Mouse (Mus musculus) forebrain, embryonic 13.5 days (tissue): ENCODE data around the gene Ivns1abp. TPM values are rescaled to one million over a fixed set of nuclear protein-coding genes. Genes with fewer than 3 reads are reported as not detected.
"Not testable (repeated sequence)": the region's sequence is repeated elsewhere in the genome, so short reads cannot be mapped to it uniquely, and the experiment has no call there.

Source experiments
- ATAC-seq: fragments of 200-750 bp; cut with Nextera tagmentation; 2 replicates; pipeline ENCODE4 v1.8.0; 2017
- H3K27ac ChIP-seq: fragments of 300-500 bp; sonication (generic); 2 replicates; pipeline ENCODE4 v1.5.1; 2015; ENCODE audit warnings: inconsistent platforms, mild to moderate bottlenecking, moderate library complexity
- H3K27me3 ChIP-seq: fragments of 300-500 bp; sonication (generic); 2 replicates; pipeline ENCODE4 v1.6.1; 2015; ENCODE audit warnings: mild to moderate bottlenecking, inconsistent platforms
- H3K36me3 ChIP-seq: fragments of 300-500 bp; sonication (generic); 2 replicates; pipeline ENCODE4 v1.6.1; 2015; ENCODE audit warnings: mild to moderate bottlenecking, inconsistent platforms; ENCODE audit not compliant: poor library complexity, severe bottlenecking
- H3K4me1 ChIP-seq: fragments of 300-500 bp; sonication (generic); 2 replicates; pipeline ENCODE4 v1.6.1; 2015; ENCODE audit warnings: inconsistent platforms
- H3K4me2 ChIP-seq: fragments of 300-500 bp; sonication (generic); 2 replicates; pipeline ENCODE4 v1.6.1; 2015; ENCODE audit warnings: inconsistent platforms, mild to moderate bottlenecking, moderate library complexity
- H3K4me3 ChIP-seq: fragments of 300-500 bp; sonication (generic); 2 replicates; pipeline ENCODE4 v1.5.1; 2015; ENCODE audit warnings: mild to moderate bottlenecking, inconsistent platforms
- H3K9ac ChIP-seq: fragments of 300-500 bp; sonication (generic); 2 replicates; pipeline ENCODE4 v1.6.1; 2015; ENCODE audit warnings: mild to moderate bottlenecking, inconsistent platforms
- H3K9me3 ChIP-seq: fragments of 300-500 bp; sonication (generic); replicated peaks from 2 replicates; pipeline ENCODE4 v1.6.1; 2016; ENCODE audit warnings: inconsistent platforms
- WGBS: fragments of 180-500 bp; shearing (Covaris S2); methylation state at CpG from one replicate; pipeline ENCODE4 v1.1.7; 2015; 5-methylcytosine and 5-hydroxymethylcytosine counted together
- polyA plus RNA-seq: library from polyadenylated mRNA; unstranded; fragments of >200 nt; fragmentation: Nextera tagmentation; extraction: Ambion mirVana; gene quantifications from 2 replicates; pipeline ENCODE4 v1.2.1, GENCODE M21; 2015

Gene Ivns1abp
- 364 and 394 TPM in 2 replicates for polyA plus RNA-seq

DNA sequence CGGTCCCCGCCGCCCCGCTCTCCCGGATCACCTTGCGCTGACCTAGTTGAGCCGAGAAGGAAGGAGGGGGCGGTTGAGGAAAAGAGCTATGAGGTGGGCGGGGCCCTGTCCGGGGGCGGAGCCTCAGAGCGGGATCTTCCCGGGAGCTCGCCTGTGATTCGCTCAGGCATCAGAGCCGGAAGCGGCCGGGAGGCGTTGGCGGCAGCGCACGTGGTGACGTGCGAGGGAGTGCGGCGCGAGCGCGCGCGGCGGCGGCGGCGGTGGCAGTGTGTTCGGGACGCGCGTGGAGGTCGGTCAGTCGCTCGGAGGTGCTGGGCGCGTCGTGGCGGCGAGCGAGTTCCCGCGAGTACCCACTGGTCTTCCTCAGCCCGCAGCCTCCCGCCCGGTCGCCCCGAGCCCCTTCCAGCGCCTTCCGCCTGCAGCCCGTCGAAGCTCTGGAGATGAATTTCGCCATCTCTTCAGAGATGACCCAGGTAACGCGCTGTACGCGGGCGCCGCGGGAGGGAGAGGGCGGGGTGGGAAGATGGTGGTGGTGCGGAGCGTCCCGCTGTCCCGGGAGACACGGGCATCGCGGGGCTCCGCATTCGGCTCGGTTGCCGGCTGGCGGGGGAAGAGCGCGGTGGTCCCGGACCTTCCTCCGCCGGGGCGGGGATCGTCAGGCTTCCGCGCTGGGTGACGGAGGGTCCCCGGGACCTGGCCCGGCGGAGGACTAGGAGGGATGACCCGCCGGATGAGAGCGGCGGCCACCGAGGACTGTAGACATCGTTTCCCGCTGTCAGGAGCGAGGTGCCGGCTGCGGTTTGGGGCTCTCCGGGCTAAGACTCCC lies at the start of gene Ivns1abp:
Ivns1abp (plus strand) TSS at position 195 of the 826 bp plus-strand sequence.
- peak within 1 kb of the TSS; percentile 95 for H3K9ac ChIP-seq
- H3K4me2 ChIP-seq, result peak within 1 kb of the TSS; percentile 67
- no peaks in the 10 kb centered on the region for H3K27me3 ChIP-seq
- peaks cover 1% of the 10 kb centered on the region; the same call in 1 of the 2 replicates for H3K36me3 ChIP-seq
- peaks cover 41% of the 10 kb centered on the region for H3K4me1 ChIP-seq
- H3K4me3 ChIP-seq, result peak within 1 kb of the TSS; percentile 87
- no peaks in the 10 kb centered on the region for H3K9me3 ChIP-seq
- ATAC-seq, result peak; percentile 96
- H3K27ac ChIP-seq, result peak within 1 kb of the TSS; percentile 96
- under 1% methylated on average over 82 of the region's 104 CpGs for WGBS

DNA sequence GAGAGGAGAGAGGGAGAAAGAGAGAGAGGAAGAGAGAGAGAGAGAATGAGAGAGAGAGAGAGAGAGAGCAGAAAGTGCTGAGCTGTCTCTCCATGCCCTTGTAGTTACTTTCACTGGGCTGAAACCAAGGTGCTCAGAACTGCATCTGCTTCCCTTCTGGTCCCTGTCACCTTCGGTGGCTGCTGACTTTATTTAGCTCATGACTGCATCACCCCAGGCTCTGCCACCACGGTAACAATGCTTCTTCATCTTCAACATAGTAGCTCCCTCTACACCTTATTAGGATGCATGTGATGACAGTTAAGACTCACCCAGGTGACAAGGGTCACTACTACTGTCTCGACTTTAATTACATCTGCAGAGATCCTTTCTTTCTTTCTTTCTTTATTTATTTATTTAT lies 48.8 kb upstream of the Ivns1abp start:
- WGBS, result 73% methylated on average over 3 of the region's 3 CpGs
- no peak for ATAC-seq
- H3K4me1 ChIP-seq, result no peaks in the 10 kb centered on the region

DNA sequence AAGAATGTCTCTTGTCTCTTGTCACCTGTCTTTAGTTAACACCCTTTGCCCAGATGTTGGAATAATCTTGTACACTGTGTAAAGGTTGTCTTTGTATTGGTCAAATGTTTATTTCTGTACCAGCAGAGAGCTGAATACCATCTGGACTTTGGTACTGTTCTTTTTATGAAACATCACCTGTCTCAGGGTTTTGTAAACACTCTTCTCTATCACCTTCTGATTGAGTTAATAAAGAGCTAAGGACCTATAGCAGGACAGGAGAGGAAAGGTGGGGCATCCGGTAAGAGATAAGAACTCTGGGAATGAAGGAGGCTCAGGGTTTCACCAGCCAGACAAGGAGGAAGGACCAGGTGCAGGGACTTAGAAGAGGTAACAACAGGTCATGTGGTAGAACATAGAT lies 47.7 kb upstream of the Ivns1abp start:
- H3K9ac ChIP-seq, result no peak overlapping the region
- 100% methylated on average over 1 of the region's 1 CpGs for WGBS
- no peaks in the 10 kb centered on the region for H3K9me3 ChIP-seq
- H3K36me3 ChIP-seq, result no peaks in the 10 kb centered on the region
- H3K4me3 ChIP-seq, result no peak overlapping the region
- no peak for ATAC-seq
- H3K27ac ChIP-seq, result no peak overlapping the region
- H3K27me3 ChIP-seq, result no peaks in the 10 kb centered on the region
- H3K4me1 ChIP-seq, result no peaks in the 10 kb centered on the region
- H3K4me2 ChIP-seq, result no peak overlapping the region

More for the DNA sequence above, 48.8 kb upstream of the Ivns1abp start:
- H3K27ac ChIP-seq, result no peak overlapping the region
- H3K27me3 ChIP-seq, result no peaks in the 10 kb centered on the region
- no peak overlapping the region for H3K9ac ChIP-seq
- H3K9me3 ChIP-seq, result no peaks in the 10 kb centered on the region
- H3K36me3 ChIP-seq, result no peaks in the 10 kb centered on the region
- H3K4me3 ChIP-seq, result no peak overlapping the region
- H3K4me2 ChIP-seq, result no peak overlapping the region

DNA sequence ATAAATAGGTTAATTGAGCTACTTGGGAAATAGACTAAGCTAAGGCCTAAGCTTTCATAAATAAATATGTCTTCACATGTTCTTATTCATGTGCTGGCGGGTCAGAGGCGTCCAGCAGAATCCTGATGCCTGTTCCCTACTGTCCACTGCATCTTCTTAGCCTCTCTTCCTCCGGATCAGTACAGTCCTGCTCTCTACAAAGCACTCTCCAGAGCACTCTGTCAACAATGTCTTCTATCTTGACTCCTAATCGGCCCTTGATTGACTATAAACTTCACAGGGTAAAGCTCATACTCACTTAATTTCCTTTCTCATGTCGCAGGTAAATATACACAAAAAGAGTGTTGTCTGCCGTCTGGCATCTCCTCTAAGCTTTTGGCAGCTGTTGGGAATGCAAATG lies 47.3 kb upstream of the Ivns1abp start:
- H3K4me1 ChIP-seq, result no peaks in the 10 kb centered on the region
- H3K4me2 ChIP-seq, result no peak overlapping the region
- no peak overlapping the region for H3K4me3 ChIP-seq
- no peak overlapping the region for H3K9ac ChIP-seq
- H3K9me3 ChIP-seq, result no peaks in the 10 kb centered on the region
- H3K27ac ChIP-seq, result no peak overlapping the region
- no peaks in the 10 kb centered on the region for H3K36me3 ChIP-seq
- no peaks in the 10 kb centered on the region for H3K27me3 ChIP-seq
- 80% methylated on average over 6 of the region's 6 CpGs for WGBS
- no peak for ATAC-seq

DNA sequence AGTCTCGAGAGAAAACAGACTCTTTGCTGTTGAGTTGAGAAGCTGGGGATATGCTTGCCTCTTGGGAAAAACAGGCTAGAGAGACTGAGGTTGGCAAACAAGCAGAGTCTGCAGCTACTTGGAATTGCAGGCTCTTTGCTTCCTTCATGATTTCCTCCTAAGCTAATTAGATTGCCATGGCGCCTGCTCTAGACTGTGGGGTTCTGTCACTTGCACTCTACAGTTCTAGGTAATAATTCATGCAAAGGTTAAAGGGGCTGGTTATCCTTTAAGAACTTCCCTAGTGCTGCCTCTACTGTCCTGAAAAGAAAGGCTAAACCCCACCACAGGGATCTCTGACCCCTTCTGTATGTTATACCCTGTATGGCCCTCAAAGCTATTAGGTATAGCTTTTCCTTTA lies 46.7 kb upstream of the Ivns1abp start:
- WGBS, result 92% methylated on average over 2 of the region's 2 CpGs
- no peaks in the 10 kb centered on the region for H3K9me3 ChIP-seq
- no peak overlapping the region for H3K27ac ChIP-seq
- no peak overlapping the region for H3K4me2 ChIP-seq
- no peaks in the 10 kb centered on the region for H3K27me3 ChIP-seq
- H3K36me3 ChIP-seq, result no peaks in the 10 kb centered on the region
- H3K4me3 ChIP-seq, result no peak overlapping the region
- no peak overlapping the region for H3K9ac ChIP-seq
- no peak for ATAC-seq
- no peaks in the 10 kb centered on the region for H3K4me1 ChIP-seq

DNA sequence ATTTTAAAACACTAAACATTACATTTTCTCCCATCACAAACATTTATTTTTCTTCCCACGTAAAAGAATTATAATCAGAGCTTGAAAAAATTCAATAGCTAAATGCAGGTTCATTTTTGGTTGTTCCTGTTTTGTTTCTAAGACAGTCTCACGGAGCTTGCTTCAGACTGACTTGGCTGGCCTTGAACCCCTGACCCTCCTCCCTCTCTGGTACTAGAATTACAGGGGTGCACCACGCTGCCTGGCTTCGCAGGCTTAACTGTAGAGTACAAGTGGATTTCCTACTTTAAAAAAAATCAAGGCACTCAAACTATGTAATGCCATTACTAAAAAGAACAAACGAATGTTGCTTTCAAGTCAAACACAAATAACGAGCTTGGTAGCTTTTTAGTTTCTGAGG lies 42.8 kb upstream of the Ivns1abp start:
- Histone ChIP-seq H3K9ac (no peak overlapping the region), H3K27me3 (no peaks in the 10 kb centered on the region), H3K9me3 (no peaks in the 10 kb centered on the region), H3K4me2 (no peak overlapping the region), H3K4me1 (no peaks in the 10 kb centered on the region), H3K36me3 (no peaks in the 10 kb centered on the region), H3K27ac (no peak overlapping the region), H3K4me3 (no peak overlapping the region)
- 45% methylated on average over 6 of the region's 6 CpGs for WGBS
- no peak for ATAC-seq

DNA sequence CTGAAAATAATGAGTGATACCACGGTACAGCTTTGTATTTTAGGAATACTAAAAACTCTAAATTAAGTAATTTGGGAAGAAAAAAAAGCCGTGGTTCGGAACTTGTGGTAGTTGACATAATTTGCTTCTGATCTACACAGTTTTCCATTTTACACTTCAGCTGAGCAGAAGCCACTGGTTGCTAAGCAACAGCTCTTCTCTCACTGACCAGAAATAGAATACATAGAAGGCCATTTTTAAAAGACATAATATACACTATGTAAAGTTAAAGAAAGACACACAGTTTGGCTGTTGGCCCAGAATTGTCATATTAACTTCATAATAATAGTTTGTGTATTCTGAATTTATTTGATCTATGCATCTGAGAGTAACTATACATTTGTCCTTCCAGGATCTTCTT lies 42.4 kb upstream of the Ivns1abp start:
- WGBS, result 29% methylated on average over 3 of the region's 3 CpGs
- H3K4me1 ChIP-seq, result no peaks in the 10 kb centered on the region
- H3K4me3 ChIP-seq, result no peak overlapping the region
- H3K27ac ChIP-seq, result no peak overlapping the region
- no peaks in the 10 kb centered on the region for H3K9me3 ChIP-seq
- H3K27me3 ChIP-seq, result no peaks in the 10 kb centered on the region
- H3K9ac ChIP-seq, result no peak overlapping the region
- no peaks in the 10 kb centered on the region for H3K36me3 ChIP-seq
- ATAC-seq, result no peak
- H3K4me2 ChIP-seq, result no peak overlapping the region

DNA sequence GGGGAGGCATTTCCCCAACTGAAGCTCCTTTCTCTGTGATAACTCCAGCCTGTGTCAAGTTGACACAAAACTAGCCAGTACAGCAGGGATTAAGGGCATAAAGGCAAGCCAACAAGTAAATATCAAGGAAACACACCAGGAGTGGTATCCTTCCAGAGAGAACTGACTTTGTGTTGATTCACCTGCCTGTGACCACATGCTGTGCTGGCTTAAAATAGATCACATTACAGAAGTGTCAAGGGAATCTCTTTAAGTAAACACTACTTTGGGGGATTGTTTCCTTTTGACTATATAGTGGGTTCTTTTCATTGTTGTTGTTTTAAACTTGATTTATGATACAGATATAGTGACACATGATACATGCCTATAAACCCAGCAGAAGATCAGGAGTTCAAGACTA lies 41.0 kb upstream of the Ivns1abp start:
- Histone ChIP-seq H3K4me1 (no peaks in the 10 kb centered on the region), H3K4me3 (no peak overlapping the region), H3K9ac (no peak overlapping the region), H3K27me3 (no peaks in the 10 kb centered on the region), H3K36me3 (no peaks in the 10 kb centered on the region), H3K27ac (no peak overlapping the region), H3K4me2 (no peak overlapping the region), H3K9me3 (no peaks in the 10 kb centered on the region)
- no peak for ATAC-seq

DNA sequence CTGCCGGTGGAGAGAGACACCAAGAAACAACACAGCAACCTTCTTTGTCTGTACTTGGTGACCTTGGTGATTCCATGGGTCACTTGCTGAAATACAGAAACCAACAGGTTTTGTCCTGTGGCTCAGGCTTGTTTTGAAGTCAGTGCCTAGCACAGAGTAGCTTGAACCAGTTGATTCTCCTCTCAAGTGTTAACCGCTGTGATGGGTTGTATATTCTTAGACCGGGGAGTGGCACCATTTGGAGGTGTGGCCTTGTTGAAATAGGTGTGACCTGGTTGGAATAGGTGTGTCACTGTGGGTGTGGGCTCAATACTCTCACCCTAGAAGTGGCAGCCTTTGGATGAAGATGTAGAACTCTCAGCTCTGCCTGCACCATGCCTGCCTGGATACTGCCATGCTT lies 39.3 kb upstream of the Ivns1abp start:
- H3K4me3 ChIP-seq, H3K4me2 ChIP-seq, H3K9me3 ChIP-seq, H3K4me1 ChIP-seq, H3K9ac ChIP-seq, H3K27ac ChIP-seq, H3K36me3 ChIP-seq, H3K27me3 ChIP-seq, ATAC-seq: not testable (repeated sequence)
- WGBS, result 77% methylated on average over 3 of the region's 3 CpGs

DNA sequence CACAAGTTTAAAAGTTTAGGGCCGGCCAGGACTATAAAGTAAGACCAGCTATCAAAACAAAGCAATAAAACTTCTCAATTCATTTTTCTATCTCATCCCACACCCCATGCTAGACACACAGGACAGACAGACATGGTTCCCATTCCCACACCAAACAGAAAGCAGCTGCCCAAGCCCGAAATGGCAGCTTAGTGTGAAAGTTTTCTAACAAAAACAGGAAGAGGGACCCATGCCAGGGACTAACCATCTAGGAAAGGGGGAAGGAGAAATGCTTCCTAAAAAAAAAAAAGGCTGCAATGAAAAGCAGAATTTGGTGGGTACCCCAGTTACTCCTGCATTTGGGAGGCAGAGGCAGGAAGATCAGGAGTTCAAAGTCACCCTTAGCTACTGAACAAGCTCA lies 37.2 kb upstream of the Ivns1abp start:
- ATAC-seq, result no peak

DNA sequence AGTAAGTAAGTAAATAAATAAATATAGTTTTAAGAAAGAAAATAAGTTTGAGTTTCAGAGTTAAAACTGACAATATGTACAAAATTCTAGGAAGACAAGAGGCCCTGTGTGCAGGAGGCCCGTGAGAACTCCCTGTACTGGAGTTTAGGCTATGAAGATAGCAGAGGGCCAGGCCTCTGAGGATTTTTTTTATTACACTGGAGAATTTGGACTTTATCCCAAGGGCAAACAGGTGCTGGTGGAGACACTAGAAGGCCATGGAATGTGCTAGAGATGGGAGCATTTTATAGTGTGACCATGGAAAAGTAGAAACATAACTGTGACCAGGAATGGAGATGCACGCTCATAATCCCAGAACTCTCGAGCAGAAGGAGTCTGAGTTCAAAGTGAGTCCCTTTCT lies 36.5 kb upstream of the Ivns1abp start:
- H3K36me3 ChIP-seq, result no peaks in the 10 kb centered on the region
- WGBS, result 84% methylated on average over 3 of the region's 3 CpGs
- H3K4me1 ChIP-seq, result 0 out of 2 replicates have a peak, but pooled peaks cover 4% of the 10 kb centered on the region
- H3K4me2 ChIP-seq, result no peak overlapping the region
- no peak overlapping the region for H3K27ac ChIP-seq
- no peak overlapping the region for H3K4me3 ChIP-seq
- H3K9ac ChIP-seq, result no peak overlapping the region
- no peak for ATAC-seq
- H3K27me3 ChIP-seq, result no peaks in the 10 kb centered on the region
- H3K9me3 ChIP-seq, result no peaks in the 10 kb centered on the region

More for the DNA sequence above, 37.2 kb upstream of the Ivns1abp start:
- H3K27ac ChIP-seq, result no peak overlapping the region
- H3K27me3 ChIP-seq, result no peaks in the 10 kb centered on the region
- no peak overlapping the region for H3K4me2 ChIP-seq
- WGBS, result 82% methylated on average over 2 of the region's 2 CpGs
- no peak overlapping the region for H3K9ac ChIP-seq
- H3K4me1 ChIP-seq, result 0 out of 2 replicates have a peak, but pooled peaks cover 4% of the 10 kb centered on the region
- no peaks in the 10 kb centered on the region for H3K36me3 ChIP-seq
- H3K4me3 ChIP-seq, result no peak overlapping the region
- no peaks in the 10 kb centered on the region for H3K9me3 ChIP-seq

DNA sequence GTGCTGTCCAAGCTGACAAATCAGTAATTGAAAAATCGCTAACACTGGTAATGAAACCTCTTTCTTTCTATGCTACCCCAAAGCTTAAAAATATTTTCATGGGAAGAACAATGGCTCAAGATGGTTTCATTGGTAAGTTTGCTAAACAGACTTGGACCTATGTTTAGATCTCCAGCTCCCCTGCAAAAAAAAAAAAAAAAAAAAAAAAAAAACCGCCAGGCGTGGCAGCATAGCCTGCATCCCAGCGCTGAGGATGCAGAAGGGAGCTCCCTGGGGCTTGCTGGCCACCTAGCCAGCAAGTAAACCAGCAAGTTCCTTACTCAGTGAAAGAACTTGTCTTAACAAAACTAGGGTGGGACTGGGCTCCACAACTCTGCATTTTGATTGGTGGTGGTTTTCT lies 35.8 kb upstream of the Ivns1abp start:
- H3K9me3 ChIP-seq, result no peaks in the 10 kb centered on the region
- H3K4me3 ChIP-seq, result no peak overlapping the region
- H3K27ac ChIP-seq, result no peak overlapping the region
- H3K4me1 ChIP-seq, result 0 out of 2 replicates have a peak, but pooled peaks cover 4% of the 10 kb centered on the region
- no peak for ATAC-seq
- H3K36me3 ChIP-seq, result no peaks in the 10 kb centered on the region
- WGBS, result 58% methylated on average over 4 of the region's 4 CpGs
- H3K27me3 ChIP-seq, result no peaks in the 10 kb centered on the region
- H3K4me2 ChIP-seq, result no peak overlapping the region
- no peak overlapping the region for H3K9ac ChIP-seq

DNA sequence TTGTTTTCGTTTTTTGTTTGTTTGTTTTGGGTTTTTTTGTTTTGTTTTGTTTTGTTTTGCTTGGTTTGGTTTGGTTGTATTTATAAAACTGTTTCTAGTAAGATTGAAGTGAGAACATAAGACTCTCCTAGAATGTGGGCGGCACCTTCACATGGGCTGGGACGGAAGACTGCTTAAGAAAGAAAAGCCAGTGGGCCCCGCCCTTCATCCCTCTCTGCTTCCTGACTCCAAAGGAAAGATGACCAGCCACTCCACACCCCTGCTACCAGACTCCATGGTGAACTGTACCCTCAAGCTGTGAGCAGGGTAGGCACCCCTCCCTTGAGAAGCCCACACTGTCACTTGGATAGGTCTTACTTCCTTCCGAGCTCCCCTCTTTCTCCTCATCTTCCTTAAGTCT lies 33.8 kb upstream of the Ivns1abp start:
- H3K9ac ChIP-seq, result no peak overlapping the region
- H3K27ac ChIP-seq, result no peak overlapping the region
- no peak for ATAC-seq
- H3K36me3 ChIP-seq, result no peaks in the 10 kb centered on the region
- no peaks in the 10 kb centered on the region for H3K27me3 ChIP-seq
- WGBS, result 84% methylated on average over 5 of the region's 5 CpGs
- no peaks in the 10 kb centered on the region for H3K9me3 ChIP-seq
- H3K4me2 ChIP-seq, result no peak overlapping the region
- H3K4me1 ChIP-seq, result 0 out of 2 replicates have a peak, but pooled peaks cover 4% of the 10 kb centered on the region
- no peak overlapping the region for H3K4me3 ChIP-seq
